Mouse (Mus musculus) neural tube, postnatal 0 days (tissue): Measurements from ENCODE around the gene Ehmt2. TPM values are rescaled to one million over a fixed set of nuclear protein-coding genes. Genes with fewer than 3 reads are reported as not detected.

ENCODE experiments used
- microRNA-seq: library from miRNA; unstranded; fragments of <30 nt; microRNA quantifications from one replicate; pipeline ENCODE4, GENCODE M21; 2016
- polyA plus RNA-seq: library from polyadenylated mRNA; unstranded; fragments of >200 nt; fragmentation: Nextera tagmentation; extraction: Ambion mirVana; gene quantifications from 2 replicates; pipeline ENCODE4 v1.2.1, GENCODE M21; 2015

Gene Ehmt2
- 59.7 and 73.8 TPM in 2 replicates for polyA plus RNA-seq

GRCm38 (mm10) chr17:34898160-34898586 lies at the start of gene Ehmt2, which contains the start of gene C2:
Gene Ehmt2 (plus strand): TSS chr17:34898469.
Gene C2 (minus strand): TSS chr17:34898265.

GRCm38 (mm10) chr17:34849722-34850516 lies 48.4 kb upstream of the Ehmt2 start, which contains the start of the genes Skiv2l and Nelfe:
Gene Skiv2l (minus strand): TSS chr17:34850210.
Gene Nelfe (plus strand): TSS chr17:34850391.

GRCm38 (mm10) chr17:34862416-34863081 lies 35.7 kb upstream of the Ehmt2 start, which contains the start of gene Cfb:
Gene Cfb (minus strand): TSS chr17:34862518.

GRCm38 (mm10) chr17:34879336-34879879 lies 18.9 kb upstream of the Ehmt2 start, which contains the start of gene Zbtb12:
Gene Zbtb12 (plus strand): TSS chr17:34879483.

GRCm38 (mm10) chr17:34881683-34882310 lies 16.5 kb upstream of the Ehmt2 start, which contains the start of gene Gm20547:
Gene Gm20547 (minus strand): TSS chr17:34882042.

GRCm38 (mm10) chr17:34913930-34914665 lies 15.8 kb downstream of the Ehmt2 start, which contains the start of gene Slc44a4:
Gene Slc44a4 (plus strand): TSS chr17:34914466.

GRCm38 (mm10) chr17:34931061-34931734 lies 32.9 kb downstream of the Ehmt2 start, which contains the start of gene Neu1:
Gene Neu1 (plus strand): TSS chr17:34931253.

GRCm38 (mm10) chr17:34959130-34959778 lies 61.0 kb downstream of the Ehmt2 start, which contains the start of gene Hspa1b:
Gene Hspa1b (minus strand): TSS chr17:34959238.

Small RNAs within 50 kb of the gene (microRNA-seq; reads per million reads assigned to microRNA genes)
- not detected for gene Mir6972

Other genes starting within 250 kb of the Ehmt2 start
- 0.84 and 1.1 TPM in 2 replicates for gene Tnxb, start 227.9 kb upstream of the Ehmt2 start, polyA plus RNA-seq
- gene C4b, start 154.6 kb upstream of the Ehmt2 start, polyA plus RNA-seq, result 2.0 and 2.5 TPM in 2 replicates
- gene Cyp21a1, start 93.9 kb upstream of the Ehmt2 start, polyA plus RNA-seq, result not detected in 2 replicates
- gene Stk19, start 61.5 kb upstream of the Ehmt2 start, polyA plus RNA-seq, result 39.4 and 46.3 TPM in 2 replicates
- gene Dxo, start 61.5 kb upstream of the Ehmt2 start, polyA plus RNA-seq, result 40.6 and 50.7 TPM in 2 replicates
- gene Skiv2l, start 48.3 kb upstream of the Ehmt2 start, polyA plus RNA-seq, result 39.3 and 47.4 TPM in 2 replicates
- gene Nelfe, start 48.1 kb upstream of the Ehmt2 start, polyA plus RNA-seq, result 57.6 and 63.6 TPM in 2 replicates
- 1.4 and 1.6 TPM in 2 replicates for gene Cfb, start 36.0 kb upstream of the Ehmt2 start, polyA plus RNA-seq
- 6.0 and 6.9 TPM in 2 replicates for gene Zbtb12, start 19.0 kb upstream of the Ehmt2 start, polyA plus RNA-seq
- gene Gm20547, start 16.4 kb upstream of the Ehmt2 start, polyA plus RNA-seq, result not detected in 2 replicates
- 4.2 and 4.8 TPM in 2 replicates for gene C2, start 204 bp upstream of the Ehmt2 start, polyA plus RNA-seq
- 0.10 TPM in 1 of 2 replicates, not detected in the other for gene Slc44a4, start 16.0 kb downstream of the Ehmt2 start, polyA plus RNA-seq
- gene Neu1, start 32.8 kb downstream of the Ehmt2 start, polyA plus RNA-seq, result 40.7 and 44.0 TPM in 2 replicates
- gene Hspa1b, start 60.8 kb downstream of the Ehmt2 start, polyA plus RNA-seq, result 0.79 and 1.4 TPM in 2 replicates
- not detected in 2 replicates for gene Gm20481, start 71.4 kb downstream of the Ehmt2 start, polyA plus RNA-seq
- 13.8 and 15.5 TPM in 2 replicates for gene Hspa1a, start 73.7 kb downstream of the Ehmt2 start, polyA plus RNA-seq
- gene Hspa1l, start 74.2 kb downstream of the Ehmt2 start, polyA plus RNA-seq, result 0.58 and 0.76 TPM in 2 replicates
- gene Lsm2, start 83.4 kb downstream of the Ehmt2 start, polyA plus RNA-seq, result 88.6 and 94.3 TPM in 2 replicates
- 38.5 and 45.0 TPM in 2 replicates for gene Vars, start 102.5 kb downstream of the Ehmt2 start, polyA plus RNA-seq
- 0.25 and 0.59 TPM in 2 replicates for gene Vwa7, start 118.1 kb downstream of the Ehmt2 start, polyA plus RNA-seq
- gene Sapcd1, start 129.5 kb downstream of the Ehmt2 start, polyA plus RNA-seq, result 3.2 and 4.4 TPM in 2 replicates
- 1.6 and 2.0 TPM in 2 replicates for gene Msh5, start 148.3 kb downstream of the Ehmt2 start, polyA plus RNA-seq
- gene Clic1, start 151.5 kb downstream of the Ehmt2 start, polyA plus RNA-seq, result 72.4 and 75.0 TPM in 2 replicates
- gene Ddah2, start 160.6 kb downstream of the Ehmt2 start, polyA plus RNA-seq, result 173 and 187 TPM in 2 replicates
- not detected in 2 replicates for gene Ly6g6c, start 166.9 kb downstream of the Ehmt2 start, polyA plus RNA-seq
- 0.19 and 0.22 TPM in 2 replicates for gene Mpig6b, start 167.7 kb downstream of the Ehmt2 start, polyA plus RNA-seq
- 0.52 and 1.2 TPM in 2 replicates for gene Ly6g6e, start 178.4 kb downstream of the Ehmt2 start, polyA plus RNA-seq
- gene Ly6g6d, start 179.6 kb downstream of the Ehmt2 start, polyA plus RNA-seq, result 0.81 and 1.9 TPM in 2 replicates
- 0.31 TPM in 1 of 2 replicates, not detected in the other for gene Ly6g6f, start 187.1 kb downstream of the Ehmt2 start, polyA plus RNA-seq
- 114 and 120 TPM in 2 replicates for gene Abhd16a, start 190.8 kb downstream of the Ehmt2 start, polyA plus RNA-seq
- gene Ly6g5c, start 209.8 kb downstream of the Ehmt2 start, polyA plus RNA-seq, result not detected in 2 replicates
- gene Ly6g5b, start 217.0 kb downstream of the Ehmt2 start, polyA plus RNA-seq, result 0.48 and 0.59 TPM in 2 replicates
- gene Gpank1, start 223.0 kb downstream of the Ehmt2 start, polyA plus RNA-seq, result 15.3 and 17.2 TPM in 2 replicates
- 377 and 395 TPM in 2 replicates for gene Csnk2b, start 223.6 kb downstream of the Ehmt2 start, polyA plus RNA-seq
- gene D17H6S53E, start 227.9 kb downstream of the Ehmt2 start, polyA plus RNA-seq, result 9.6 and 11.8 TPM in 2 replicates
- 0.21 TPM in 1 of 2 replicates, not detected in the other for gene Apom, start 233.6 kb downstream of the Ehmt2 start, polyA plus RNA-seq
- gene Bag6, start 236.7 kb downstream of the Ehmt2 start, polyA plus RNA-seq, result 51.1 and 58.5 TPM in 2 replicates